Mouse (Mus musculus) intestine, embryonic 15.5 days (tissue): ENCODE data around the gene Esr1. TPM values are rescaled to one million over a fixed set of nuclear protein-coding genes. Genes with fewer than 3 reads are reported as not detected.

Experiments
- ATAC-seq: fragments of 200-750 bp; cut with Nextera tagmentation; 2 replicates; pipeline ENCODE4 v1.8.0; 2017; ENCODE audit warnings: moderate TSS enrichment, moderate library complexity
- H3K27ac ChIP-seq: fragments of 300-500 bp; sonication (generic); 2 replicates; pipeline ENCODE4 v1.5.1; 2015; ENCODE audit warnings: mild to moderate bottlenecking, inconsistent platforms
- H3K27me3 ChIP-seq: fragments of 300-500 bp; sonication (generic); replicated peaks from 2 replicates; pipeline ENCODE4 v1.6.1; 2015; ENCODE audit warnings: inconsistent platforms
- H3K36me3 ChIP-seq: fragments of 300-500 bp; sonication (generic); 2 replicates; pipeline ENCODE4 v1.6.1; 2015; ENCODE audit warnings: inconsistent platforms
- H3K4me1 ChIP-seq: fragments of 300-500 bp; sonication (generic); replicated peaks from 2 replicates; pipeline ENCODE4 v1.6.1; 2015; ENCODE audit warnings: inconsistent platforms
- H3K4me2 ChIP-seq: fragments of 300-500 bp; sonication (generic); replicated peaks from 2 replicates; pipeline ENCODE4 v1.6.1; 2015; ENCODE audit warnings: mild to moderate bottlenecking, inconsistent platforms
- H3K4me3 ChIP-seq: fragments of 300-500 bp; sonication (generic); replicated peaks from 2 replicates; pipeline ENCODE4 v1.5.1; 2015; ENCODE audit warnings: inconsistent platforms
- H3K9ac ChIP-seq: fragments of 300-500 bp; sonication (generic); 2 replicates; pipeline ENCODE4 v1.6.1; 2015; ENCODE audit warnings: inconsistent platforms
- H3K9me3 ChIP-seq: fragments of 300-500 bp; sonication (generic); 2 replicates; pipeline ENCODE4 v1.6.1; 2016; ENCODE audit warnings: inconsistent platforms
- WGBS: fragments of 180-500 bp; shearing (Covaris S2); methylation state at CpG from one replicate; pipeline ENCODE4 v1.1.7; 2015; 5-methylcytosine and 5-hydroxymethylcytosine counted together
- polyA plus RNA-seq: library from polyadenylated mRNA; unstranded; fragments of >200 nt; fragmentation: Nextera tagmentation; extraction: Ambion mirVana; gene quantifications from 2 replicates; pipeline ENCODE4 v1.2.1, GENCODE M21; 2015

Gene Esr1
- polyA plus RNA-seq, 1 experiment from 2014 or later = 0.59 TPM

DNA sequence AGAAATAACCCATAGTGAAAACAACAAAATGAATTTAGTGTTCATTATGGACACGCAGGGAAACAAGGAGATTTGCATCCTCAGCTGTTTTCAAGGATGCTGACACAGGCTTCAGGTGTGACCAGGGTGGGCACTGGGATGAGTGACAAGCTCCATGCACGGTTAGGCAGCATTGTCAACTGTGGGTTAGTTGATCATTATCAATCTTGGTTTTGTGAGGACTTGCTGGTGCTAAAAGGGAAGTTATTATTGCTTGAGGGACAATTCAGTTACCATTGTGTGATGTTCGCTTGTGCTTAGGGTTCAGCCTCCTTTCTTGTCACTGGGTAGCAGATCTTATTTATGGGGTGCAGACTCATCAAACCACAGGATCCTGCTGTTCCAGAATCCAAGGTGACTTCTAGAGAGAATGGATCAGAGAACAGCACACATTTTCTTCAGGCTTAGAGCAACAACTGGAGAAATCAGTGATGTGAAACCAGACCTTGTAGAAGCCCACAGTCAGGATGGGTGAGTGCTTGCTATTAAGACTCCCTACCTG lies 186.9 kb downstream of the Esr1 start:
- Histone ChIP-seq H3K9ac (no peak overlapping the region), H3K4me2 (no peak overlapping the region), H3K27ac (no peak overlapping the region), H3K4me3 (no peak overlapping the region), H3K4me1 (no peaks in the 10 kb centered on the region), H3K36me3 (no peaks in the 10 kb centered on the region), H3K27me3 (no peaks in the 10 kb centered on the region), H3K9me3 (no peaks in the 10 kb centered on the region)
- no peak for ATAC-seq
- 75% methylated on average over 3 of the region's 3 CpGs for WGBS

DNA sequence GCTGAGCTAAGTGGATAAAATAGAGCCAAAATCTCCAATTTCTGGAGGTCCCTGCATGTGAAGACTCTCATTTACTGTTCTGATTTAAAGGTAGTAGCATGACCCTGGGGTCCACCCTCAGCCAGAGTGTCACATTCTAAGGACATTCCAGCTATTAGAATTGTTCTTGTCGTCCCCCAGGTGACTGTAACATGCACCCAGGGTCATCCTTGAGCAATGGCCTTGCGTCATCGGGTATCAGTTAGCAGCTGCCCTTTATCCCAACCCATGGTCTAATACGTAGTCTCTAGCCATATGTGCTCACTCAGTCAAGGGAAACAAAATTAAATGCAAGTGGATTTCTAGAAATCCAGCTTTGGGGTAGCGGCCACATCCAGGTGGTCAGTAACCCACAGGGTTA lies 213.0 kb downstream of the Esr1 start:
- Histone ChIP-seq H3K9ac (no peak overlapping the region), H3K36me3 (no peaks in the 10 kb centered on the region), H3K27me3 (no peaks in the 10 kb centered on the region), H3K4me2 (no peak overlapping the region), H3K27ac (no peak overlapping the region), H3K4me1 (no peaks in the 10 kb centered on the region), H3K4me3 (no peak overlapping the region), H3K9me3 (no peaks in the 10 kb centered on the region)
- 86% methylated on average over 5 of the region's 5 CpGs for WGBS
- no peak for ATAC-seq

DNA sequence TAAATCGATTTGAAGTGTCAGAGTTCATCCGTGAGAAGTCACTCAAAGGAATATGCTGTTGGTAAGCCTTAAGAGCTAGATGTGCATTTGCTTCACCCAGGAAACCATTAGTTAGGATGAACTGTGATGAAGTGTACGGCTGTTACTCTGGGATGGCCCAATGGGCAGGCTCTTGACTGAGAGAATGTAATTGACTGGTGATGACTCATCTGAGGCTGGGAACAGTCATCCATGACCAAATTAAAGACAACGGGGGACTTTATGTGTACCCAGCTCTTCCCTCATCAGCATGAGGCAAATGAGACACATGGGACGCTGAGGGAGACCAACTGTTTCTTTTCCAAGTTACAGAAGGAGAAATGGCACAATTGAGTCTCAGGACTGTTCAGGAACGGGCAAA lies 219.2 kb downstream of the Esr1 start:
- no peak for ATAC-seq
- no peak overlapping the region for H3K9ac ChIP-seq
- H3K27ac ChIP-seq = no peak overlapping the region
- H3K4me1 ChIP-seq = no peaks in the 10 kb centered on the region
- whole genome bisulfite sequencing = 82% methylated on average over 6 of the region's 6 CpGs
- H3K27me3 ChIP-seq = no peaks in the 10 kb centered on the region
- H3K36me3 ChIP-seq = no peaks in the 10 kb centered on the region
- no peak overlapping the region for H3K4me2 ChIP-seq
- H3K9me3 ChIP-seq = no peaks in the 10 kb centered on the region
- H3K4me3 ChIP-seq = no peak overlapping the region

DNA sequence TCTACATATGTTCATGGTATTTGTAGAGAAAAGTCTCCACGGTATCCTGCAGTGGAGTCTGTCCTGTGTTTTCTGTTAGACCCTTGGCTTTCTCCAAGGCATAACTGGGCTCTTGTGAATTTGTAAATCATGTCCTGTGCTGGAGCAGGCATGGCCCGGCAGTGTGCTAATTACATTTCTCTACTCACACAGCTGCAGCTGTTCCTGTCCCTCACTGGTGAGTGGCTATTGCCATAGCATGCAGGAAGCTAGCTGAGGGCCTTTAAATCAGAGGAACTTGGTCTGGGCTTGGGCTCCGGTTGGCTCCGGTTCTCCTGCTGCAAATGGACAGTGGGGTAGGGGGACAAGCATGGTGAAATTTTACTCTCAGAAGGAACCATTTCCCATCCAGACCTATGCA lies 226.7 kb downstream of the Esr1 start:
- H3K4me1 ChIP-seq = no peaks in the 10 kb centered on the region
- H3K9me3 ChIP-seq = no peaks in the 10 kb centered on the region
- no peak for ATAC-seq
- H3K36me3 ChIP-seq = no peaks in the 10 kb centered on the region
- WGBS = 73% methylated on average over 4 of the region's 4 CpGs
- H3K9ac ChIP-seq = no peak overlapping the region
- H3K27me3 ChIP-seq = no peaks in the 10 kb centered on the region
- H3K4me2 ChIP-seq = no peak overlapping the region
- no peak overlapping the region for H3K4me3 ChIP-seq
- H3K27ac ChIP-seq = no peak overlapping the region

DNA sequence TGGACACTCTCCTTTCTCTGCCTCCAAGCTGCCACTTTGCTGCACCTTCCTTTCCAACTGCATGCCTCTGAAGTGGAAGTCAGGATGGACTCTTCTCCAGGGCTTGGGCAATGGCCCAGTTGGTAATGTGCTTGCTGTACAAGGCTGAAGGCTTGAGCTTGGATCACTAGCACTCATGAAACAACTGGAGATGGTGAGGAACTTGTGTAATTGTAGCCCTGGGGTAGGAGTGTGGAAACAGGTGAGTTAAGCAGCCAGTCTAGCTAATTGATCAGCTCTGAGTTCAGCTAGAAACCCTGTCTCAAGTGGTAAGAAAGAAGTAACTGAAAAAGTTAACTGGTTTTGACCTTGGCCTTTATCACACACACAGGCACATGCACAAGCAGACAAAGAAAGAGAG lies 229.6 kb downstream of the Esr1 start:
- Histone ChIP-seq H3K36me3 (no peaks in the 10 kb centered on the region), H3K4me3 (no peak overlapping the region), H3K9ac (no peak overlapping the region), H3K4me1 (no peaks in the 10 kb centered on the region), H3K9me3 (no peaks in the 10 kb centered on the region), H3K4me2 (no peak overlapping the region), H3K27ac (no peak overlapping the region), H3K27me3 (no peaks in the 10 kb centered on the region)
- no peak for ATAC-seq

DNA sequence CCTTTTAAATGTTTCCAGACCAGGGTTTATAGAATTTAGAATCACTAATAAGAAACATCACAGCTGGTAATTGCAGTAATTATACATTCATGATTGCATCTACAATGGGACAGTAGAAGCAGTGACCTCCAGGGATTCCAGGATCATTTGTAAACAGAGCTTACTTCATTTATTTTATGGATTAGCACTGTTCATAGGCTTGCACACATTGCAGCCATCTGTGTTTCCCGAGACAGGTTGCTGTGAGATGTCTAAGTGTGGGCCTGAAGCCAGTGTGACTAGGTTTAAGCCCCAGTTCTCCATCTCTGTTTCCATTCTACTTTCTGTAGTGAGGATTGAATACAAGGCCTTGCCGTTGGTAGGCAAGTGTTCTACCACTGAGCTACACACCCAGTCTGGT lies 236.1 kb downstream of the Esr1 start:
- H3K27ac ChIP-seq = no peak overlapping the region
- no peak for ATAC-seq
- H3K27me3 ChIP-seq = no peaks in the 10 kb centered on the region
- no peak overlapping the region for H3K4me2 ChIP-seq
- H3K4me1 ChIP-seq = no peaks in the 10 kb centered on the region
- no peaks in the 10 kb centered on the region for H3K9me3 ChIP-seq
- H3K36me3 ChIP-seq = no peaks in the 10 kb centered on the region
- H3K4me3 ChIP-seq = no peak overlapping the region
- H3K9ac ChIP-seq = no peak overlapping the region
- 81% methylated on average over 2 of the region's 2 CpGs for WGBS

DNA sequence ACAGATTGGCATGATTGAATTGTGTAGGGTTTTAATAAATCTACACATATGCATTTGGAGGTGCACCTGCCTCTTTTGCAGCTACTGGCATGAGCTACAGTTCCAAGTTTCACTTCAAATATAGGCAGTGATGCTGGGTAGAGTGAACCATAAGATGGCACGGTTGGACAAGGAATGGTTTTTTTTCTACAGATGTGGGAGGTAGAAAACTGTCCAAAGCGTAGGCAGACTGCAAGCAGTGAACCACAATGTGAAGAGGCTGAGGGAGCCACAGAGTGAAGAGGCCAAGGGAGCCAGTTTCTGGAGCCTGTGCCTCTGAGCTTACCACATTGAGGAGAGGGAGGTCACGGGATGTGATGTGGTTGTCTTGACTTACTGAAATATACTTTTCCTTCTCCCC lies 238.5 kb downstream of the Esr1 start:
- Histone ChIP-seq H3K36me3 (no peaks in the 10 kb centered on the region), H3K4me3 (no peak overlapping the region)

DNA sequence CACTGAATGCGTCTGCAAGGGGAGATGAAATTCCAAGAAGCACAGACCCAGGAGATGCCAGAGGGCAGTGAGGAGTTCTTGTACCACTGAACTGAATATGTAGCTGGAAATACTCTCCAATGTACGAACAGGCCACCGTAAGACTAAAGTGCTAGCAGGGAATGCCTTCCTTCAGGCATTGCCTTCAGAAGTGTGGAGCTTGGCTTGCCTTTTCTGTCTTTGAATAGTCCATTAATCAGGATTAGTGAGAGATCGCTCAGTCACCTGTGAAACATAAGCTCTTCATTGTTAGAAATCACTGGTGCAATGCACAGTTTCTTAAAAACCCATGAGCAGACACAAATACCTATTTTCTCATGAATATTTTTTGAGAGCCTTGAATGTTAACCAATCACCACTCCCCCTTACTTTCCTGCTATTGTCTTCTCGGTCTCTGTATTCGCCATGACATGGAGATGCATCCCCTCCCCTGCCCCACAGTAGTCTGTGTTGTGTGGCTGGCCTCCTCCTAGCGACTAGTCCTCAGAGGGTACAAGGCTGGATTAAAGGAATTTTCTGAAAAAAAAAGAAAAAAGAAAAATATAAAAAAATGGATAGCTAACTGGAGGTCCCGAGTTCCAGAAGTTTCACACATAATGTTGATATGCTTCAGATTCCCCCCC lies 263.8 kb downstream of the Esr1 start:
- Histone ChIP-seq H3K27me3 (no peaks in the 10 kb centered on the region), H3K4me1 (no peaks in the 10 kb centered on the region), H3K9ac (no peak overlapping the region), H3K4me2 (no peak overlapping the region), H3K4me3 (no peak overlapping the region), H3K9me3 (no peaks in the 10 kb centered on the region), H3K36me3 (no peaks in the 10 kb centered on the region), H3K27ac (no peak overlapping the region)
- WGBS = 81% methylated on average over 8 of the region's 8 CpGs
- no peak for ATAC-seq

More for the DNA sequence above, 238.5 kb downstream of the Esr1 start:
- no peak overlapping the region for H3K4me2 ChIP-seq
- H3K27ac ChIP-seq = no peak overlapping the region
- H3K9me3 ChIP-seq = no peaks in the 10 kb centered on the region
- no peaks in the 10 kb centered on the region for H3K27me3 ChIP-seq
- H3K4me1 ChIP-seq = no peaks in the 10 kb centered on the region
- no peak overlapping the region for H3K9ac ChIP-seq
- WGBS = 82% methylated on average over 3 of the region's 3 CpGs
- ATAC-seq = no peak

DNA sequence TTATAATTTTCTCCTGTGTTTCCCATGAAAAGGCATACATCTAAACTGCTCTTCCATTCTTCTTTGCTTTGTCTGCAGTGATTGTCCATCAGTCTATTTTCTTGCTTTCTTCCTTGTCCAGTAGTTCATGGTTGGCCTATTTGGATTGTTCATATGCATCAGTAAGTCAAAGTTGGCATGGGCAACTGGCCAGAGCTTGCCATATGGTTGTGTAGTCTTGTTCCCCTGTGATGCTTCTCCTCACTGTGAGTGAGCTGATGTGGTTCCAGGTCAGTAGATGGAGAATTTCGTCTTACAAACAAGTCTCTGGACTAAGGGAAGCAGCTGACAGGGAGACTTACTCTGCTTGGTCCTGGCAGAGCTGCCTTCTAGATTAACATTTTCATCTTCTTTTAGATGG lies 270.0 kb downstream of the Esr1 start:
- no peak for ATAC-seq
- Histone ChIP-seq H3K4me3 (no peak overlapping the region), H3K36me3 (no peaks in the 10 kb centered on the region), H3K9me3 (no peaks in the 10 kb centered on the region), H3K27me3 (no peaks in the 10 kb centered on the region), H3K9ac (no peak overlapping the region), H3K4me2 (no peak overlapping the region), H3K4me1 (no peaks in the 10 kb centered on the region), H3K27ac (no peak overlapping the region)
- 67% methylated on average over 1 of the region's 1 CpGs for WGBS

DNA sequence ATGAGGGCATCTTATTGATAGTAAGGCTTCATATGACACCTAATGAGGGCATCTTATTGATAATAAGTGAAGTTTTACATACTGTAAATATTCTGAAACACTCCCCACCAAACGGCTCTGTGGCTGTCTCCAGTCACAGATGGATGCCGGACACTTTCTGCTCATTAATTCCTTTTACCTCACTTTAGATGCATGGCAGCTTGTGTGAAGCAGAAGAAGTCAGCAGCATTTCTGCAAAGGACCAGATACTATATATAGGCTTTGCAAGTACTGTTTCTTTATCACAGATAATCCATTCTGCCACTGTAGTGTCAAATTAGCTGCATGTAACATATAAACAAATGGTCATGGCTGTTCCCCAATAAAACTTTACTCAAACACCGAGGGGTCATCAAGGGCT lies 274.1 kb downstream of the Esr1 start:
- Histone ChIP-seq H3K27ac (no peak overlapping the region), H3K36me3 (no peaks in the 10 kb centered on the region), H3K4me3 (no peak overlapping the region), H3K4me1 (no peaks in the 10 kb centered on the region), H3K4me2 (no peak overlapping the region), H3K9ac (no peak overlapping the region), H3K9me3 (no peaks in the 10 kb centered on the region), H3K27me3 (no peaks in the 10 kb centered on the region)
- ATAC-seq = no peak
- WGBS = 72% methylated on average over 3 of the region's 3 CpGs

DNA sequence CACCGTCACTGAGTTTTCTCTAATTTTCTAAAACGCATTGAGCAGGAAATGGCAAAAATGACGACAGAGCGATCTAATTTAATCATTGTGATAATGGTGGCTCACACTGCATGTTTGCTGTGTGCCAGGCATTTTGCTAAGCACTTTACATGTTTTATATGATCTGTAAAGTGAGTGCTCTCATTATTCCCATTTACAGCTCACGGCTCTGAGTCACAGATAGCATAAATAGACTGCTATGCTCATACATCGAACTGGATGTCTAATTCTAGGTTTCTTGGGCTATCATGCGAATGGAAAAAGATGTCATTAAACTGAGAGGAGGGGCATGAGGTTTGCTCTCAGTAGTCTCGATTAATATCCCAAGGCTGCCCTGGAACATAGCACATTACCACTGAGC lies 274.6 kb downstream of the Esr1 start:
- Histone ChIP-seq H3K9me3 (no peaks in the 10 kb centered on the region), H3K4me3 (no peak overlapping the region), H3K27me3 (no peaks in the 10 kb centered on the region), H3K4me1 (no peaks in the 10 kb centered on the region), H3K27ac (no peak overlapping the region), H3K36me3 (no peaks in the 10 kb centered on the region), H3K4me2 (no peak overlapping the region), H3K9ac (no peak overlapping the region)
- ATAC-seq = no peak
- 80% methylated on average over 8 of the region's 8 CpGs for WGBS

DNA sequence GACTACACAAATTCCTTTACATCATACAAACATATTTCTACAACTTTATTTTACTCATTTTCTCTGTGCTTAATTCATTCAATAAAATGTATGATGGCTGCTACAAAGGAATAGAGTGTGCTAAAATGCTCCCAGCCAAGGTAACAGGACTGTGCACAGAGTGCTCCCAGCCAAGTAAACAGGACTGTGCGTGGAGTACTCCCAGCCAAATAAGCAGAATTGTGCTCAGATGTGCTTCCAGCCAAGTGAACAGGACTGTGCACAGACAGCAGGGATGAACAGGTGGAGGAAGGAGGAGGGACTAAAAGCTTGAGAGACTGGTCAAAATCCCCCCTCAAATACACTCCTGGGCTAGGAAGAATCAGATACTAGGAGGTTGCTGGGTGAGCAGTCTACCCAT lies 282.1 kb downstream of the Esr1 start:
- H3K4me1 ChIP-seq = no peaks in the 10 kb centered on the region
- no peak overlapping the region for H3K4me2 ChIP-seq
- no peak overlapping the region for H3K9ac ChIP-seq
- no peaks in the 10 kb centered on the region for H3K9me3 ChIP-seq
- ATAC-seq = no peak
- no peaks in the 10 kb centered on the region for H3K36me3 ChIP-seq
- H3K27me3 ChIP-seq = no peaks in the 10 kb centered on the region
- no peak overlapping the region for H3K27ac ChIP-seq
- H3K4me3 ChIP-seq = no peak overlapping the region
- 40% methylated on average over 1 of the region's 1 CpGs for WGBS

DNA sequence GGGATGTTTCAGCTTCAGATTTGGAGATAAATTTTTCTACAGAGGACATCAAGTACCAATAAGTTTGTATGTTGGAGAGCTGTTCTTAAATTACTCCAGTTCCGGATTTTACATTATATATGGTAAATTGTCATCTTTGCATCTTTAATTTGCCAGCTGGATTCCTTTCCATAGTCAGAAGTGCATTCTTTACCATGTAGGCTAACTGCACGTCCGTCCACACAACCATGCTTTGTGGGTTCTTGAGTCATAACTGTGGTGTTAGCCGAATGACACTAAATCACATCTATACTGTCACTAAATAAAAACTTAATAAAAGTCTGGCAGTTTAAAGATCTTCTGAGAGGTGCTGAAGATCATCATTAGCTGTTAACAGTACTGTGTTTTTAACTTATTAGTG lies 286.4 kb downstream of the Esr1 start:
- 77% methylated on average over 4 of the region's 4 CpGs for WGBS
- ATAC-seq = no peak
- no peaks in the 10 kb centered on the region for H3K9me3 ChIP-seq
- no peak overlapping the region for H3K4me2 ChIP-seq
- H3K27ac ChIP-seq = no peak overlapping the region
- H3K36me3 ChIP-seq = no peaks in the 10 kb centered on the region
- H3K4me3 ChIP-seq = no peak overlapping the region
- no peaks in the 10 kb centered on the region for H3K4me1 ChIP-seq
- H3K9ac ChIP-seq = no peak overlapping the region
- no peaks in the 10 kb centered on the region for H3K27me3 ChIP-seq
